Mouse (Mus musculus) testis, postnatal 14 days (tissue): ENCODE results near the gene Id1.

ENCODE experiments used
- DNase-seq: peaks from one replicate; pipeline ENCODE4 v3.0.0; 2021; ENCODE audit warnings: low spot score

Gene Id1

GRCm38 (mm10) chr2:152785446-152786350 lies 49.6 kb downstream of the Id1 start:
- peak; percentile 83 for DNase-seq
